Mouse (Mus musculus) hindbrain, embryonic 16.5 days (tissue): ENCODE results near the gene Lypd6. TPM values are rescaled to one million over a fixed set of nuclear protein-coding genes. Genes with fewer than 3 reads are reported as not detected.

ENCODE experiments used
- ATAC-seq: fragments of 200-750 bp; cut with Nextera tagmentation; 2 replicates; pipeline ENCODE4 v1.8.0; 2017; ENCODE audit warnings: moderate TSS enrichment, moderate library complexity
- H3K27ac ChIP-seq: fragments of 300-500 bp; sonication (generic); 2 replicates; pipeline ENCODE4 v1.5.1; 2014; ENCODE audit warnings: low read depth, mild to moderate bottlenecking, control low read depth, low read length, moderate library complexity
- H3K27me3 ChIP-seq: fragments of 300-500 bp; sonication (generic); replicated peaks from 2 replicates; pipeline ENCODE4 v1.6.1; 2014; ENCODE audit warnings: low read length; ENCODE audit not compliant: control insufficient read depth, insufficient read depth
- H3K36me3 ChIP-seq: fragments of 300-500 bp; sonication (generic); 2 replicates; pipeline ENCODE4 v1.6.1; 2014; ENCODE audit warnings: mild to moderate bottlenecking, low read length, moderate library complexity, mixed read lengths; ENCODE audit not compliant: control insufficient read depth, insufficient read depth
- H3K4me1 ChIP-seq: fragments of 300-500 bp; sonication (generic); 2 replicates; pipeline ENCODE4 v1.6.1; 2014; ENCODE audit warnings: low read depth, low read length; ENCODE audit not compliant: control insufficient read depth, insufficient read depth
- H3K4me2 ChIP-seq: fragments of 300-500 bp; sonication (generic); 2 replicates; pipeline ENCODE4 v1.6.1; 2014; ENCODE audit warnings: mild to moderate bottlenecking, low read length, control low read depth, moderate library complexity
- H3K4me3 ChIP-seq: fragments of 300-500 bp; sonication (generic); 2 replicates; pipeline ENCODE4 v1.5.1; 2014; ENCODE audit warnings: mild to moderate bottlenecking, low read length, control low read depth, moderate library complexity
- H3K9ac ChIP-seq: fragments of 300-500 bp; sonication (generic); 2 replicates; pipeline ENCODE4 v1.6.1; 2014; ENCODE audit warnings: low read depth, mild to moderate bottlenecking, control low read depth, low read length, moderate library complexity
- H3K9me3 ChIP-seq: fragments of 300-500 bp; sonication (generic); 2 replicates; pipeline ENCODE4 v1.6.1; 2014; ENCODE audit warnings: mild to moderate bottlenecking, low read length, moderate library complexity; ENCODE audit not compliant: control insufficient read depth
- WGBS: fragments of 180-500 bp; shearing (Covaris S2); extraction: QIAGEN DNeasy Blood & Tissue Kit; methylation state at CpG from one replicate; pipeline ENCODE4 v1.1.7; 2014; 5-methylcytosine and 5-hydroxymethylcytosine counted together
- polyA plus RNA-seq: library from polyadenylated mRNA; unstranded; fragments of >200 nt; fragmentation: Nextera tagmentation; extraction: Ambion mirVana; gene quantifications from 2 replicates; pipeline ENCODE4 v1.2.1, GENCODE M21; 2015

The Lypd6 gene
- polyA plus RNA-seq, 1 experiment from 2014 or later: 14.1 TPM

DNA sequence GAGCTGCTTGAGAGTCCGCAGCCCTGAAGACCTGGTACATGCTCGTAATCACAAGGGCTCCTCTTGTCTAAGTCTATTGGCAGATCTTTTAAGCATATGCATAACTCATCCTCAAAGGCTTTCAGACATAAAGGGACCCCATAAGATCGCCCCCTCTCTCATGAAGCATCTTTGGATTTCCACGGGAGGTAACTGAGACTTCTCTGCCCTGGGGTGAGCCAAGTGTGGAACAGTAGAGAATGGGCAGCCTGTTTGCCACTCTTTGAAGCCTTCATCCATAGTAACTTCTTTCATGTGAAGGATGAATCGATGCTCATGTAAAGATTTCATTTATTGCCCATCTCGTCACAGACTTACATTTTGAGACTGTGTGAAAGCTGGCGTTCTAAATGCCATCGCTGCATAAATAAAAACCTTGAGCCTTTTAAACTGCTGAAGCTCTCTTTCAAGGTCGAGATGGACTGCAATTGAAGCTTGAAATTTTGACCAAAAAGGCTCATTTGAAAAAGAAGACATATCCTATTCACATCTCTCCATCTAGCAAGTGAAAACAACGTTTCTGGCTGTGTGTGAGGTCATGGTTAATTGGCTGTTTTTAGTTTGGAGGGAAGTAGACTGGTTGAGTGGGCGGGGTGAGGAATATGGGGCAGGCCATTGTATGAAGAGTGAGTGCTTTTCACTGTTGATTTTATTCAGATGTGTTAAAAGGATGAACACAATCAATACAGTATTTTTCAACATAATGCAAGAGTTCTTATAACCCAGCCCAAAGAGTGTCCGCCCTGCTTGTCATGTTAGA lies 107.7 kb downstream of the Lypd6 start:
- no peak overlapping the region for H3K27ac ChIP-seq
- no peaks in the 10 kb centered on the region for H3K4me1 ChIP-seq
- H3K9ac ChIP-seq: no peak overlapping the region
- H3K9me3 ChIP-seq: no peaks in the 10 kb centered on the region
- no peaks in the 10 kb centered on the region for H3K27me3 ChIP-seq
- no peak overlapping the region for H3K4me2 ChIP-seq
- H3K4me3 ChIP-seq: no peak overlapping the region
- no peaks in the 10 kb centered on the region for H3K36me3 ChIP-seq
- peak; percentile 78 for ATAC-seq
- WGBS: 65% methylated on average over 12 of the region's 12 CpGs

DNA sequence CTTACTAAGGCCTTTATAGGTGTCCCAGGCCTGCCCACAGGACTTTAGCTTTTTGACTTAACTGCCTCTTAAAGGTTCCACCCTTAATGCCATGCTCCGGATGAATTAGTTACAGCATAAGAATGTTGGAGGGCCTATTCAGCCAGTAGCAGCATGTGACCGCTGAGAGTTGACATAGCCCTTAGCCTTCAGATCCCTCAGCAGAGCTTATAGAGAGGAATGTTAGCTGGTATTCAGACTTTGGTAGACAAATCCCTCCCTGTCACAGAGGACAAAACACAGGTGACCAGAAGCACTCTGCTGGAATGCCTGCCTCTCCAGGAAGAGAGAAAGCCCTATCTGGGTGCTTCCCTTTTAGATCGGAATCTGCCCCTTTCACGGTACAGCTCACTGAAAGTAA lies 109.5 kb downstream of the Lypd6 start:
- WGBS: 74% methylated on average over 4 of the region's 4 CpGs

GRCm38 (mm10) chr2:50179164-50179563 lies 112.9 kb downstream of the Lypd6 start:
- Histone ChIP-seq H3K27ac (no peak overlapping the region), H3K9ac (no peak overlapping the region), H3K36me3 (no peaks in the 10 kb centered on the region), H3K4me3 (no peak overlapping the region), H3K27me3 (no peaks in the 10 kb centered on the region), H3K4me1 (no peaks in the 10 kb centered on the region), H3K9me3 (no peaks in the 10 kb centered on the region), H3K4me2 (no peak overlapping the region)
- 83% methylated on average over 5 of the region's 5 CpGs for WGBS
- ATAC-seq: no peak

More for the DNA sequence above, 109.5 kb downstream of the Lypd6 start:
- Histone ChIP-seq H3K9ac (no peak overlapping the region), H3K27me3 (no peaks in the 10 kb centered on the region), H3K4me1 (no peaks in the 10 kb centered on the region), H3K9me3 (no peaks in the 10 kb centered on the region), H3K4me3 (no peak overlapping the region), H3K4me2 (no peak overlapping the region), H3K36me3 (no peaks in the 10 kb centered on the region), H3K27ac (no peak overlapping the region)
- no peak for ATAC-seq

DNA sequence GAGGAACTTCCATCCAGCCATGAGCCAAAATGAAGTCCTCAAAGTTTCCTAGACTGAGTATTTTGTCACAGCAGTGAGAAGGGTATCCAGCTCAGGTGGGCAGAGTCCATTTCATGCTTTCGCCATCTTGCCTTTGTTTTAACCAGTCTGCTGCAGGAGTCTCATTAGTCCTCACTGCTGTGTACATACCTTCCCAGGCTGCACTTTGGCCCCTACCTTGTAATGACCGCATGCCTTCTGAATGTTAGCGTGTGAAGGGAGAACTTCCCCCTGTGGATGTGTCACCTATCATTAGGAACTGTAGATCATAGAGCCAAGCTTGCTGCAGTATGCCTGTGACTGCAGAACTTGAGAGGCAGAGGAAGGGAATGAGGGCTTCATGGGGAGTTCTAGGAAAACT lies 114.2 kb downstream of the Lypd6 start:
- no peak overlapping the region for H3K27ac ChIP-seq
- ATAC-seq: no peak
- no peaks in the 10 kb centered on the region for H3K9me3 ChIP-seq
- no peaks in the 10 kb centered on the region for H3K36me3 ChIP-seq
- no peak overlapping the region for H3K4me3 ChIP-seq
- H3K9ac ChIP-seq: no peak overlapping the region
- no peaks in the 10 kb centered on the region for H3K4me1 ChIP-seq
- no peaks in the 10 kb centered on the region for H3K27me3 ChIP-seq
- 93% methylated on average over 3 of the region's 3 CpGs for WGBS
- no peak overlapping the region for H3K4me2 ChIP-seq

DNA sequence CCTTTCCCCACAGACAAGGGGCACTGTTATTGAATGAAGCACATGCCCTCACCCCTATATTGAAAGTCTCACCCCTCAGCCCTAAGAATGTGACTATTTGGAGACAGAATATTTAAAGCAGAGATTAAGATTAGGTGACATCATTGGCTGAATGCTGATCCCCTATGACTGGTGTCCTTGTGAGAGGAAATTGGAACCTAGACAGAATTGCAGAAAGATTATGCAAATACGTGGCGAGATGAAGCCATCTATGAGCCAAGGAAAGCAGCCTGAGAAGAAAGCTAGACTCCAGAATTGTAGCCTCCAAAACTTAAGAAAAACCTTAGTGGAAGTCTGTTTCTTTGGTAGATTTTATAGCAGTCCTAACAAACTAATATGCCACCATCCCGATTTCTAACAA lies 115.1 kb downstream of the Lypd6 start:
- H3K4me2 ChIP-seq: no peak overlapping the region
- H3K9ac ChIP-seq: no peak overlapping the region
- no peaks in the 10 kb centered on the region for H3K9me3 ChIP-seq
- H3K4me1 ChIP-seq: no peaks in the 10 kb centered on the region
- H3K27me3 ChIP-seq: no peaks in the 10 kb centered on the region
- no peak overlapping the region for H3K27ac ChIP-seq
- H3K36me3 ChIP-seq: no peaks in the 10 kb centered on the region
- WGBS: 82% methylated on average over 3 of the region's 3 CpGs
- no peak for ATAC-seq
- H3K4me3 ChIP-seq: no peak overlapping the region

DNA sequence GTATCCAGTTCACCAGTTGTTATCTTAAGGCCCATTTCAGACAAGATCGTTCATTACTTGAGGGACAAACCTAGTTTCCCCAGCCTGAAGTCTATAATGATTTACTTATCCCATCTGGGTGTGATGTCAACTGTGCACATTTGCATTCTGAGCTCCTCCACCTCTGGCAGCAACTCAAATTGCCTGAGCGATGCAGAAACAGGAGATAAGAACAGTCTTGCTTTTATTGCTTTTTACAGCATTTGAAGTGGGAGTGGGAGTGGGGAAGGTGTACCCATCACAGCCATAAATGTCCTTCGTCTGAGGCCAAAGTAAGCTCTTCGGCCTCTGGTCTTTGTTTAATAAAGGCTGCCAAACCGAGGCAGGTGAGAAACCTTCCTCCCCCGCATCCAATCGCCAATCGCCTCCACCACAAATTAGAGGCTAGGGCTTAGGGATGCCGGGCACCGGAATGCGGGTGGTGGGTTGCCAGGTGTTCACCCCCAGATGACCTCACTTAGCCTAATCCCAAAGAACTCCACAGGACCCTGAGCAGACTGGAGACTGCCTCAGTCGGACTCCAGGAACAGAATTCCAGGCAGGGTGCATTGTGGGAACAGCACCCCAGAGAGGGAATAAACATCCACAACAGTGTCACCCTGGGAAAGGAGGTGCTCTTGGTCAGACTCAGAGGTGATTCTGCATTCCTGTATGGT lies 120.6 kb downstream of the Lypd6 start:
- Histone ChIP-seq H3K4me2 (no peak overlapping the region), H3K9ac (no peak overlapping the region), H3K4me1 (no peaks in the 10 kb centered on the region), H3K4me3 (no peak overlapping the region), H3K9me3 (no peaks in the 10 kb centered on the region), H3K27me3 (no peaks in the 10 kb centered on the region), H3K36me3 (no peaks in the 10 kb centered on the region), H3K27ac (no peak overlapping the region)
- ATAC-seq: no peak
- 31% methylated on average over 12 of the region's 12 CpGs for whole genome bisulfite sequencing

- ATAC-seq: no peak
- Histone ChIP-seq H3K4me1 (no peaks in the 10 kb centered on the region), H3K4me3 (no peak overlapping the region), H3K36me3 (no peaks in the 10 kb centered on the region), H3K27ac (no peak overlapping the region), H3K4me2 (no peak overlapping the region), H3K27me3 (no peaks in the 10 kb centered on the region), H3K9me3 (no peaks in the 10 kb centered on the region), H3K9ac (no peak overlapping the region)
- 92% methylated on average over 3 of the region's 3 CpGs for WGBS
These were observed 122.6 kb downstream of the Lypd6 start for GRCm38 (mm10) chr2:50188856-50189255.

- no peaks in the 10 kb centered on the region for H3K4me1 ChIP-seq
- WGBS: 59% methylated on average over 1 of the region's 1 CpGs
These were observed 130.5 kb downstream of the Lypd6 start for GRCm38 (mm10) chr2:50196681-50197080.

DNA sequence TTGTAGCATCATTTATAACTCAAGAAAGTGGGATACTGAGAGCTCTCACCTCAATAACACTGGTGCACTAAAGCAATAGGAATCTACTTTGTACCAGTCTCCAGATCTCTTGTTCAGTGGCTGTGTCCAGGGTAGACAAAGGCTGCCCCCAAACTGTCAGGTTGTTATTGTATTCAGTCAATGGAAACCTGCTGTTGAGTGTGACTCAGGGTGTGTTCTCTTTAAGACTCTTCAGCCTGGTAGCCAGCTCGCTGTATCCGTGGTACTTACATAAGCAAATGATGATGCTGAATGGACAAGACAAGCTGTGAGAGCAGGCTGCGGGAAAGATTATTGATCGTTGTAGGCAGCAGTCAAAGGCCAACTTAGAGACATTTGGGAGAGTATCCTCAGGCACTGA lies 131.6 kb downstream of the Lypd6 start:
- H3K4me1 ChIP-seq: no peaks in the 10 kb centered on the region
- no peak overlapping the region for H3K27ac ChIP-seq
- 66% methylated on average over 4 of the region's 4 CpGs for WGBS
- H3K27me3 ChIP-seq: no peaks in the 10 kb centered on the region
- ATAC-seq: no peak
- H3K4me2 ChIP-seq: no peak overlapping the region
- H3K9ac ChIP-seq: no peak overlapping the region
- no peak overlapping the region for H3K4me3 ChIP-seq
- H3K36me3 ChIP-seq: no peaks in the 10 kb centered on the region
- no peaks in the 10 kb centered on the region for H3K9me3 ChIP-seq

More at GRCm38 (mm10) chr2:50196681-50197080, 130.5 kb downstream of the Lypd6 start:
- no peak overlapping the region for H3K9ac ChIP-seq
- no peak overlapping the region for H3K4me2 ChIP-seq
- H3K9me3 ChIP-seq: no peaks in the 10 kb centered on the region
- peak; percentile 67; the same call in 1 of the 2 replicates for ATAC-seq
- H3K27ac ChIP-seq: no peak overlapping the region
- no peaks in the 10 kb centered on the region for H3K36me3 ChIP-seq
- no peak overlapping the region for H3K4me3 ChIP-seq
- no peaks in the 10 kb centered on the region for H3K27me3 ChIP-seq
